Mouse (Mus musculus) heart, postnatal 0 days (tissue): ENCODE results near the gene Rerg. TPM values are rescaled to one million over a fixed set of nuclear protein-coding genes. Genes with fewer than 3 reads are reported as not detected.

Source experiments
- ATAC-seq: fragments of 200-750 bp; cut with Nextera tagmentation; 2 replicates; pipeline ENCODE4 v1.8.0; 2017; ENCODE audit warnings: low read depth, moderate number of reproducible peaks, moderate library complexity; ENCODE audit not compliant: insufficient read depth
- DNase-seq: peaks from one replicate; pipeline ENCODE4 v3.0.0-alpha.2; 2016; ENCODE audit warnings: low spot score
- H3K27ac ChIP-seq: fragments of 300-500 bp; sonication (generic); 2 replicates; pipeline ENCODE4 v1.5.1; 2014; ENCODE audit warnings: low read depth, mild to moderate bottlenecking
- H3K27me3 ChIP-seq: fragments of 300-500 bp; sonication (generic); 2 replicates; pipeline ENCODE4 v1.6.1; 2014; ENCODE audit warnings: low read length, mixed read lengths; ENCODE audit not compliant: control insufficient read depth, insufficient read depth
- H3K36me3 ChIP-seq: fragments of 300-500 bp; sonication (generic); replicated peaks from 2 replicates; pipeline ENCODE4 v1.6.1; 2014; ENCODE audit warnings: low read length, mixed read lengths; ENCODE audit not compliant: control insufficient read depth, insufficient read depth
- H3K4me1 ChIP-seq: fragments of 300-500 bp; sonication (generic); 2 replicates; pipeline ENCODE4 v1.6.1; 2014; ENCODE audit warnings: antibody characterized with exemption; ENCODE audit not compliant: control insufficient read depth, insufficient read depth
- H3K4me2 ChIP-seq: fragments of 300-500 bp; sonication (generic); 2 replicates; pipeline ENCODE4 v1.6.1; 2014; ENCODE audit warnings: low read depth, mild to moderate bottlenecking, low read length, moderate library complexity
- H3K4me3 ChIP-seq: fragments of 300-500 bp; sonication (generic); 2 replicates; pipeline ENCODE4 v1.5.1; 2014; ENCODE audit warnings: low read depth, low read length
- H3K9ac ChIP-seq: fragments of 300-500 bp; sonication (generic); replicated peaks from 2 replicates; pipeline ENCODE4 v1.6.1; 2014; ENCODE audit warnings: low read depth, low read length, mixed read lengths
- H3K9me3 ChIP-seq: fragments of 300-500 bp; sonication (generic); replicated peaks from 2 replicates; pipeline ENCODE4 v1.6.1; 2016; ENCODE audit warnings: low read length; ENCODE audit not compliant: control insufficient read depth
- CTCF ChIP-seq: IDR thresholded peaks from 2 replicates; pipeline ENCODE4 v1.5.1; 2016; ENCODE audit warnings: antibody characterized with exemption, control low read depth, low read depth
- EP300 ChIP-seq: IDR thresholded peaks from 2 replicates; pipeline ENCODE4 v1.6.1; 2016; ENCODE audit warnings: antibody characterized with exemption, low read depth
- WGBS: fragments of 180-500 bp; shearing (Covaris S2); extraction: QIAGEN DNeasy Blood & Tissue Kit; methylation state at CpG from one replicate; pipeline ENCODE4 v1.1.7; 2014; 5-methylcytosine and 5-hydroxymethylcytosine counted together
- polyA plus RNA-seq: library from polyadenylated mRNA; unstranded; fragments of >200 nt; fragmentation: Nextera tagmentation; extraction: Ambion mirVana; gene quantifications from 2 replicates; pipeline ENCODE4 v1.2.1, GENCODE M21; 2015
- total RNA-seq: library from RNA; depleted of rRNA; stranded (reverse); fragments of >200 nt; gene quantifications from 2 replicates; pipeline ENCODE4 v1.2.3, GENCODE M21; 2014; ENCODE audit warnings: low replicate concordance

The Rerg gene
- total and polyA plus RNA-seq, 2 experiments from 2014 or later: 0.88 to 4.3 TPM

DNA sequence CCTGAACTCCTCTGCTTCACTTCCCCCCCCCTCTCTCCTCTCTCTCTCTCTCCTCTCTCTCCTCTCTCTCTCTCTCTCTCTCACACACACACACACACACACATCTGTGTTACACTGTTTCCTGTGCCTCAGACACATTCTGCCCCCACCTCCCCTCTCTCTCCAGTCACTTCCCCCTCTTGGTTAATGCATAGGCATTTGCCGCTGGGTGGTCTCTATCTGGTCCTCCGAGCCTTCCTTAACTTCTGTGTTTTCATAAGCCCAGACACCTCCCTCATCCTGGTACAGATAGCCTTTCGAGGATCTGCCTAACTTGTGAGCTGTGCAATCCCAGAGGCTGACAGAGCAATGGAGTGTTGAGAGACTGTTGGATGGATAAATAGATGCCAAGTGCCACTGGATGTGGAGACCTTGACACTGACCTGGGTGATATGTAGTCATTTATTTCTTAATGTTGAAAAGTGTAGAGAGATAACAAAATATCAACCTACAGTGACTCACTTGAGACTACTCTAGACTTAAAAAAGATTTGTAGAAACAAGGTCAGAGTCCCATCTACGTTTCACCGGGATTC, 29.0 kb downstream of the Rerg start:
- no peaks in the 10 kb centered on the region for H3K27me3 ChIP-seq
- no peak overlapping the region for H3K4me2 ChIP-seq
- no peak overlapping the region for H3K4me3 ChIP-seq
- peaks cover 22% of the 10 kb centered on the region for H3K4me1 ChIP-seq
- H3K9ac ChIP-seq: no peak overlapping the region
- ATAC-seq: no peak
- no peak overlapping the region for H3K27ac ChIP-seq
- DNase-seq: no peak
- no peaks in the 10 kb centered on the region for H3K9me3 ChIP-seq
- H3K36me3 ChIP-seq: no peaks in the 10 kb centered on the region
- TF ChIP-seq EP300 (no peak), CTCF (no peak)
- WGBS: 52% methylated on average over 5 of the region's 5 CpGs

DNA sequence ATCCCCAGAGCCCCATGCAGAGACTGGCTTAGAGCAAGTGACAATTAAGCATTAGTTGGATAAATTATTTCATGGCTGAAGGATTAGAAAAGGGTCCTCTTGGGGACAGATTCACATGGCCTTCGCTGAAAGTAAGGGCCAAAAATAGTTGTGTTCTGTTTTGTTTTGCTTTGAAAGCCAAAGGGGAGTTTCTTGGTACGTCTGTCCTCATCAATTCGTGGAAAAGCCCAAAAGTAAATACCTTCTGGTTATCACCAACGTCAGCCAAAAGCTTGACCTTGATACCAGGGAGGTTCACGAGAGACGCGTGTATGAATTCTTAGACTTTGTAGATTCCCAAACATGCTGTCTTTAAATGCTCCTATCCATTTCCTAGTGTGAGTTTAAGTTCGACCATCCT, 31.5 kb downstream of the Rerg start:
- Histone ChIP-seq H3K4me1 (peaks cover 23% of the 10 kb centered on the region), H3K36me3 (no peaks in the 10 kb centered on the region), H3K27ac (no peak overlapping the region), H3K4me3 (no peak overlapping the region), H3K27me3 (no peaks in the 10 kb centered on the region), H3K9ac (no peak overlapping the region), H3K4me2 (no peak overlapping the region), H3K9me3 (no peaks in the 10 kb centered on the region)
- ATAC-seq (no peak), DNase-seq (no peak)
- TF ChIP-seq EP300: no peak
- TF ChIP-seq CTCF: no peak
- 60% methylated on average over 8 of the region's 8 CpGs for WGBS

DNA sequence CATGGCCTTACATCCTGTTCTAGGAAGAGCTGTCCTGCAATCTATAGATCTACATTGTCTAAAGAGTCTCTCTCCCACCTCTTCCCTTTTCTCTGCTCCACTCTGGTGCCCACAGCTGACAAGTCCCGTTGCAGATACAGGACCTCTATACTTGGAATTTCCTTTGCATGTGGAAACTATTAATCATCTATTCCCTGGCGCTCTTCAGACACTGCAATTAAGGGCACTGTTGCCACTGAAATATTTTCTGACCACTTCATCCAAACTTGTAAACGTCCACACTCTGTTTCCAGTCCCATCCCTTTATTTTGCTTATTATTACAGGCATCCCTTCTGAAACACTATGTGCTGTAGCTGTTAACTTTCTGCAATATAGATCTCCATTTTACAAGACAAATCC, 31.9 kb downstream of the Rerg start:
- no peak for DNase-seq
- Histone ChIP-seq H3K27me3 (no peaks in the 10 kb centered on the region), H3K4me3 (no peak overlapping the region), H3K36me3 (no peaks in the 10 kb centered on the region), H3K9me3 (no peaks in the 10 kb centered on the region), H3K27ac (no peak overlapping the region), H3K4me1 (peaks cover 23% of the 10 kb centered on the region), H3K4me2 (no peak overlapping the region), H3K9ac (no peak overlapping the region)
- TF ChIP-seq CTCF: no peak
- no peak for TF ChIP-seq EP300
- no peak for ATAC-seq
- 49% methylated on average over 3 of the region's 3 CpGs for WGBS

DNA sequence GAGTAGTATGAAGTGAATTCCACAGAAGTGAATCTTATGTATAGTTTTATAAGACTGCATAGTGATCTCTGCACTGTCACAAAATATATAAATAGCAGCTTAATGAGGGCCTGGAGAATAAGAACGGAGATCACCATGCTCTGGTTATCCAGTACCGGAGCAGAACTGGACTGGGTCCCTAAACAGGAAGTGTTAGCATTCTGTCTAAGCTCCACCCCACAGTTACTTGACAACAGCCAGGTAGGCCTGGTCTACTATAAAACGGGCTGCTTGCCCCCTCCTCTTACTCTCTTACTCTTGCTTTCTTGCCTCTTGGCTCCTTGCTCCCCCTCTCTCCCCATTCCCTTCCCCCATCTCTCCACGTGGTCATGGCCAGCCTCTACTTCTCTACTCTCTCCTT, 33.9 kb downstream of the Rerg start:
- 42% methylated on average over 4 of the region's 4 CpGs for WGBS
- ATAC-seq: no peak
- Histone ChIP-seq H3K9me3 (no peaks in the 10 kb centered on the region), H3K4me1 (peaks cover 15% of the 10 kb centered on the region), H3K4me2 (peak overlapping the region; percentile 28), H3K36me3 (no peaks in the 10 kb centered on the region), H3K27me3 (no peaks in the 10 kb centered on the region), H3K4me3 (no peak overlapping the region), H3K9ac (no peak overlapping the region), H3K27ac (peak overlapping the region; percentile 91)
- no peak for DNase-seq
- TF ChIP-seq EP300 (no peak), CTCF (no peak)

DNA sequence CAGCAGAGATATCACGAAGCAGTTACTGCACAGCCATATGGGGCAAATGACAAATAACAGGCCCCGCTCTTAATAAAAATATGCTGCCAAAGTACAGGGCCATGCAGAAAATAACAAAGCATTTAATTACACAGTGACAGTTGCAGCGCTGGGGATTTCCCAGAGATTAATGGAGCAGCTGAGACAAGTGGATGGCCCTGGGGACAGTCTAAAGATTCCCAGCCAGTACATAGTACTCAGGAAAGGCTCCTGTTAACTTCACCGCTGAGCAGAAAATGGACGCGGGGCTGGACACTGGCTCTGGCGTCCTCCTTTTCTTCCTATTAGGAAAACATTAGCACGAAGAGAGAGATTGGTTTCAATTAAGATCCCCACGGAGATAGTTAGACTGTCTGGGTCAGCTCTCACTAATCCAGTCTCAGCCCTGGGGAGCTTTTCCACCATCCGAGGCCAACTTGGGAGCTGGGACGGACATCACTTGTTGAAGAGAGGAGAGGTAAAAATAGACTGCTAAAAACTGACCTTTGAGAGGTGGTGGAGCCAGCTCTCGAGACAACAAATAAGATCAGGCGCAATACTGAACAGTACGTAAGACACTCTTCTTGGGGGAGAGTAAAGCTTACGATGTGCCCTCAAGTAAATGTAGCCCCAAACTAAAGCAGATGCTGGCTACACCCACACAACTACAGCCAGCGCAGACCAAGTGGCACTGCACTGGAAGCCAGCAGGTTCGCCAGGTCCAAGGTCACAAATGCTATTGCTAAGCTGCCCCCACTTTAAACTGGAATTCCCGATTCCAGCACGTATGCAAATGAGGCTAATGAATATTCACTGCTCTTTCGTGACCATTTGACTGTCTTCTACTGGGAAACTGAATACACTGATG, 34.5 kb downstream of the Rerg start:
- Histone ChIP-seq H3K9ac (peak overlapping the region; percentile 32; the same call in 1 of the 2 replicates), H3K4me3 (no peak overlapping the region), H3K4me1 (peaks cover 15% of the 10 kb centered on the region), H3K36me3 (no peaks in the 10 kb centered on the region), H3K9me3 (no peaks in the 10 kb centered on the region), H3K27me3 (no peaks in the 10 kb centered on the region), H3K27ac (peak overlapping the region; percentile 91), H3K4me2 (peak overlapping the region; percentile 28)
- ATAC-seq (peak; percentile 81), DNase-seq (peak; percentile 78)
- 23% methylated on average over 20 of the region's 20 CpGs for WGBS
- TF ChIP-seq CTCF (no peak), EP300 (no peak)
